Mouse (Mus musculus) Patski (cell line): ENCODE measurements around the gene Tmem141. TPM values are rescaled to one million over a fixed set of nuclear protein-coding genes. Genes with fewer than 3 reads are reported as not detected.

Experiments used
- ATAC-seq: fragments of 100-300 bp; one replicate; pipeline ENCODE4 v1.8.0; 2021
- CTCF ChIA-PET: fragments of 350-600 bp; sonication (Branson Sonifier 250); formaldehyde crosslinking; loops from one replicate; lab custom pipeline; 2022; ENCODE audit warnings: inconsistent platforms; lab: Charles Lee
- POLR2A ChIA-PET: fragments of 350-600 bp; sonication (Branson Sonifier 250); formaldehyde crosslinking; loops from one replicate; lab custom pipeline; 2022; ENCODE audit warnings: antibody characterized with exemption, inconsistent platforms; lab: Charles Lee
- DNase-seq: peaks from one replicate; pipeline ENCODE4 v3.0.0-alpha.2; 2011; ENCODE audit warnings: low read depth, low spot score
- H3K27me3 ChIP-seq: fragments of 371-371 bp; one replicate; pipeline ENCODE4 v1.5.1; 2021
- CTCF ChIP-seq: fragments of 100-300 bp; IDR thresholded peaks from one replicate; pipeline ENCODE4 v1.5.1; 2021
- in situ Hi-C: fragments of 300-500 bp; cut with MboI; formaldehyde crosslinking; loops from 3 replicates; pipeline ENCODE4 v1.11.1; 2018; ENCODE audit warnings: low pct_unique_long_range_greater_than_20kb, mixed read lengths
- polyA plus RNA-seq: library from polyadenylated mRNA; unstranded; gene quantifications from one replicate; pipeline ENCODE4 v1.2.3, GENCODE M21; 2021

Tmem141 gene
- polyA plus RNA-seq, 1 experiment from 2014 or later = 17.5 TPM

- ChIA-PET POLR2A (interaction anchor here (0.7 kb wide), 1 partner anchor 15 kb away, joined by 3 read pairs; the partner anchor contains the start of gene Edf1), CTCF (interaction anchor here (1.9 to 2.5 kb wide), 4 partner anchors 9 to 75 kb away, joined by 4 to 8 read pairs (median 5); partner anchors contain the start of gene Ajm1)
- no peaks in the 10 kb centered on the region for H3K27me3 ChIP-seq
- DNase-seq (no peak), ATAC-seq (no peak)
- in situ Hi-C loops = no loop called here
- no peak for TF ChIP-seq CTCF
Observed at GRCm38 (mm10) chr2:25573068-25573467, 48.7 kb downstream of the Tmem141 start.

- POLR2A ChIA-PET = interaction anchor here (1.1 kb wide), 1 partner anchor 8 kb away, joined by 4 read pairs; no protein-coding TSS in a partner anchor
- DNase-seq = no peak
- TF ChIP-seq CTCF = no peak
- in situ Hi-C loops = no loop called here
- no peak for ATAC-seq
- CTCF ChIA-PET = interaction anchor here (1.3 to 2.5 kb wide), 2 partner anchors 11 to 57 kb away, joined by 3 to 8 read pairs; partner anchors contain the start of gene Ajm1
- no peaks in the 10 kb centered on the region for H3K27me3 ChIP-seq
Observed at GRCm38 (mm10) chr2:25571221-25571620, 50.6 kb downstream of the Tmem141 start.

Other genes with a start within 250 kb of the Tmem141 start
- 11.4 TPM for gene Sapcd2, start 249.7 kb downstream of the Tmem141 start, polyA plus RNA-seq
- 0.10 TPM for gene Entpd2, start 226.1 kb downstream of the Tmem141 start, polyA plus RNA-seq
- 249 TPM for gene Npdc1, start 222.7 kb downstream of the Tmem141 start, polyA plus RNA-seq
- gene Fut7, start 198.7 kb downstream of the Tmem141 start, polyA plus RNA-seq = 0.09 TPM
- 98.6 TPM for gene Abca2, start 193.3 kb downstream of the Tmem141 start, polyA plus RNA-seq
- gene Clic3, start 165.2 kb downstream of the Tmem141 start, polyA plus RNA-seq = 1.0 TPM
- gene Paxx, start 160.9 kb downstream of the Tmem141 start, polyA plus RNA-seq = 23.3 TPM
- gene Ptgds, start 152.0 kb downstream of the Tmem141 start, polyA plus RNA-seq = 33.6 TPM
- gene Lcn12, start 128.1 kb downstream of the Tmem141 start, polyA plus RNA-seq = not detected
- gene Fbxw5, start 121.3 kb downstream of the Tmem141 start, polyA plus RNA-seq = 85.5 TPM
- 5.2 TPM for gene C8g, start 120.3 kb downstream of the Tmem141 start, polyA plus RNA-seq
- gene Traf2, start 75.1 kb downstream of the Tmem141 start, polyA plus RNA-seq = 30.4 TPM
- 285 TPM for gene Edf1, start 64.2 kb downstream of the Tmem141 start, polyA plus RNA-seq
- 15.4 TPM for gene Mamdc4, start 47.2 kb downstream of the Tmem141 start, polyA plus RNA-seq
- gene Phpt1, start 46.8 kb downstream of the Tmem141 start, polyA plus RNA-seq = 139 TPM
- gene Ajm1, start 40.2 kb downstream of the Tmem141 start, polyA plus RNA-seq = 4.0 TPM
- 90.3 TPM for gene Rabl6, start 13.5 kb downstream of the Tmem141 start, polyA plus RNA-seq
- gene Ccdc183, start 4.3 kb downstream of the Tmem141 start, polyA plus RNA-seq = 0.36 TPM
- gene Fcna, start 6.0 kb upstream of the Tmem141 start, polyA plus RNA-seq = not detected
- not detected for gene Lcn8, start 31.1 kb upstream of the Tmem141 start, polyA plus RNA-seq
- not detected for gene Lcn5, start 35.9 kb upstream of the Tmem141 start, polyA plus RNA-seq
- not detected for gene Lcn6, start 54.8 kb upstream of the Tmem141 start, polyA plus RNA-seq
- gene Lcn10, start 60.7 kb upstream of the Tmem141 start, polyA plus RNA-seq = not detected
- not detected for gene Obp2a, start 78.0 kb upstream of the Tmem141 start, polyA plus RNA-seq
- 17.0 TPM for gene Bmyc, start 84.7 kb upstream of the Tmem141 start, polyA plus RNA-seq
- gene Obp2b, start 115.0 kb upstream of the Tmem141 start, polyA plus RNA-seq = not detected
- gene Lcn3, start 143.6 kb upstream of the Tmem141 start, polyA plus RNA-seq = not detected
- not detected for gene Lcn11, start 155.0 kb upstream of the Tmem141 start, polyA plus RNA-seq
- gene Gm13539, start 160.3 kb upstream of the Tmem141 start, polyA plus RNA-seq = not detected
- not detected for gene Glt6d1, start 193.8 kb upstream of the Tmem141 start, polyA plus RNA-seq
- not detected for gene Lcn9, start 201.1 kb upstream of the Tmem141 start, polyA plus RNA-seq
- not detected for gene Sohlh1, start 225.2 kb upstream of the Tmem141 start, polyA plus RNA-seq
- gene Kcnt1, start 241.7 kb upstream of the Tmem141 start, polyA plus RNA-seq = 0.06 TPM